Mouse (Mus musculus): ENCODE measurements around the gene Pak6. TPM values are rescaled to one million over a fixed set of nuclear protein-coding genes. Genes with fewer than 3 reads are reported as not detected.
A peak's percentile ranks its signal among the peaks of the same experiment; 100 is the strongest.

Pak6 gene
- polyA plus RNA-seq, 1 experiment, result 8.2 TPM

- 20% methylated on average over 51 of the region's 51 CpGs for WGBS
- peaks cover 8% of the 10 kb centered on the region for H3K4me1 ChIP-seq (ENCODE audit: control insufficient read depth, insufficient read depth, low read length)
- H3K4me3 ChIP-seq (replicated peaks; ENCODE audit: extremely low read depth, low read depth, low read length), result peak overlapping the region; percentile 77
- TF ChIP-seq CTCF (IDR thresholded peaks at IDR 0.05; ENCODE audit: insufficient read depth, low read length) (no peak), POLR2A (IDR thresholded peaks at IDR 0.05; ENCODE audit: borderline replicate concordance, extremely low read depth, low read depth, low read length) (peak; percentile 21; the same call in 1 of the 2 replicates)
- no peak for DNase-seq
Observed at GRCm38 (mm10) chr2:118701971-118702882, 39.1 kb downstream of the Pak6 start.

- no peak for TF ChIP-seq CTCF (IDR thresholded peaks at IDR 0.05; ENCODE audit: insufficient read depth, low read length)
- TF ChIP-seq POLR2A (IDR thresholded peaks at IDR 0.05; ENCODE audit: borderline replicate concordance, extremely low read depth, low read depth, low read length), result peak; percentile 32; the same call in 1 of the 2 replicates
- H3K4me1 ChIP-seq (ENCODE audit: control insufficient read depth, insufficient read depth, low read length), result peaks cover 8% of the 10 kb centered on the region
- 1% methylated on average over 93 of the region's 93 CpGs for WGBS
- peak overlapping the region; percentile 77 for H3K4me3 ChIP-seq (replicated peaks; ENCODE audit: extremely low read depth, low read depth, low read length)
- DNase-seq, result peak; percentile 61
Observed at GRCm38 (mm10) chr2:118702883-118703761, 40.0 kb downstream of the Pak6 start.

- WGBS, result 3% methylated on average over 50 of the region's 50 CpGs
- no peak for TF ChIP-seq CTCF (IDR thresholded peaks at IDR 0.05; ENCODE audit: insufficient read depth, low read length)
- TF ChIP-seq POLR2A (IDR thresholded peaks at IDR 0.05; ENCODE audit: borderline replicate concordance, extremely low read depth, low read depth, low read length), result peak; percentile 45; the same call in 1 of the 2 replicates
- no peak for DNase-seq
- Histone ChIP-seq H3K4me1 (ENCODE audit: control insufficient read depth, insufficient read depth, low read length) (peaks cover 8% of the 10 kb centered on the region), H3K4me3 (replicated peaks; ENCODE audit: extremely low read depth, low read depth, low read length) (peak within 1 kb of the TSS; percentile 77)
Observed at GRCm38 (mm10) chr2:118703913-118704730, 41.0 kb downstream of the Pak6 start, which contains the start of gene Ankrd63. Gene Ankrd63 (minus strand): TSS chr2:118703963.

- DNase-seq, result no peak
- WGBS, result 36% methylated on average over 6 of the region's 6 CpGs
- no peak for TF ChIP-seq POLR2A (IDR thresholded peaks at IDR 0.05; ENCODE audit: borderline replicate concordance, extremely low read depth, low read depth, low read length)
- TF ChIP-seq CTCF (IDR thresholded peaks at IDR 0.05; ENCODE audit: insufficient read depth, low read length), result no peak
- no peak overlapping the region for H3K4me3 ChIP-seq (replicated peaks; ENCODE audit: extremely low read depth, low read depth, low read length)
- peaks cover 13% of the 10 kb centered on the region for H3K4me1 ChIP-seq (ENCODE audit: control insufficient read depth, insufficient read depth, low read length)
Observed at GRCm38 (mm10) chr2:118706436-118706835, 43.3 kb downstream of the Pak6 start.

- WGBS, result 43% methylated on average over 4 of the region's 4 CpGs
- no peak for TF ChIP-seq POLR2A (IDR thresholded peaks at IDR 0.05; ENCODE audit: borderline replicate concordance, extremely low read depth, low read depth, low read length)
- TF ChIP-seq CTCF (IDR thresholded peaks at IDR 0.05; ENCODE audit: insufficient read depth, low read length), result no peak
- Histone ChIP-seq H3K4me1 (ENCODE audit: control insufficient read depth, insufficient read depth, low read length) (peaks cover 15% of the 10 kb centered on the region), H3K4me3 (replicated peaks; ENCODE audit: extremely low read depth, low read depth, low read length) (no peak overlapping the region)
- no peak for DNase-seq
Observed at GRCm38 (mm10) chr2:118708472-118708871, 45.4 kb downstream of the Pak6 start.

GRCm38 (mm10) chr2:118709655-118710221 lies 46.6 kb downstream of the Pak6 start:
- Histone ChIP-seq H3K4me3 (replicated peaks; ENCODE audit: extremely low read depth, low read depth, low read length) (no peak overlapping the region), H3K4me1 (ENCODE audit: control insufficient read depth, insufficient read depth, low read length) (peaks cover 10% of the 10 kb centered on the region)
- DNase-seq, result no peak
- TF ChIP-seq POLR2A (IDR thresholded peaks at IDR 0.05; ENCODE audit: borderline replicate concordance, extremely low read depth, low read depth, low read length), result no peak
- TF ChIP-seq CTCF (IDR thresholded peaks at IDR 0.05; ENCODE audit: insufficient read depth, low read length), result no peak
- WGBS, result 52% methylated on average over 4 of the region's 4 CpGs

- H3K4me3 ChIP-seq (replicated peaks; ENCODE audit: extremely low read depth, low read depth, low read length), result peak overlapping the region; percentile 9
- DNase-seq, result peak; percentile 42
- TF ChIP-seq POLR2A (IDR thresholded peaks at IDR 0.05; ENCODE audit: borderline replicate concordance, extremely low read depth, low read depth, low read length), result peak; percentile 48; the same call in 1 of the 2 replicates
- TF ChIP-seq CTCF (IDR thresholded peaks at IDR 0.05; ENCODE audit: insufficient read depth, low read length), result no peak
- H3K4me1 ChIP-seq (ENCODE audit: control insufficient read depth, insufficient read depth, low read length), result peaks cover 10% of the 10 kb centered on the region
- 5% methylated on average over 36 of the region's 36 CpGs for WGBS
Observed at GRCm38 (mm10) chr2:118711038-118711494, 48.0 kb downstream of the Pak6 start.

- Histone ChIP-seq H3K4me1 (ENCODE audit: control insufficient read depth, insufficient read depth, low read length) (peaks cover 10% of the 10 kb centered on the region), H3K4me3 (replicated peaks; ENCODE audit: extremely low read depth, low read depth, low read length) (no peak overlapping the region)
- no peak for DNase-seq
- TF ChIP-seq CTCF (IDR thresholded peaks at IDR 0.05; ENCODE audit: insufficient read depth, low read length), result no peak
- no peak for TF ChIP-seq POLR2A (IDR thresholded peaks at IDR 0.05; ENCODE audit: borderline replicate concordance, extremely low read depth, low read depth, low read length)
- WGBS, result 86% methylated on average over 6 of the region's 6 CpGs
Observed at GRCm38 (mm10) chr2:118713631-118714030, 50.5 kb downstream of the Pak6 start.
